Mouse (Mus musculus) brain, embryonic 18.5 days (tissue): Measurements from ENCODE around the gene Srsf2.
"Not testable (repeated sequence)": the region's sequence is repeated elsewhere in the genome, so short reads cannot be mapped to it uniquely, and the experiment has no call there.

Source experiments
- DNase-seq: peaks from one replicate; pipeline ENCODE4 v3.0.0-alpha.2; 2012; ENCODE audit warnings: low read depth, low spot score

Srsf2 gene

DNA sequence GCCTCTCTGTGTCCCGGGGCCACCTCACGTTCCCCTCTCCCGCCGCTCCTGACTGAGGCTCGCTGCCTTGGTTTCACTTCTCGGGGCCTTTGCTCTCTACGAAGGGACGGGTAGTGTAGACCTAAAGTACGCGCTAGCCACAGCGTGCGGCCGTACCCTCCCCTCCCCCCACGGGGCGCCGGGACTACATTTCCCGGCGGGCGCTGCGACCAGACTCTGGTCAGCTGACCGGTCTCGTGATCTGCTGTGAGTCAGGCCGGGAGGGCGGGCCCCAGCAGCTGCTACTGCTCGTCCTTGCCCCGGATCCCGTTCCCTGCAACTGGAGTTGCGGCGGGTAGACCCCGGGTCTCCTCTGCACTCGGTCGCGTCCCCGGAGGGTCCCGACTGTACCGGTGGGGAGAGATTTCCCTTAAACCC, 626 bp upstream of the Srsf2 start:
- DNase-seq = peak; percentile 89

DNA sequence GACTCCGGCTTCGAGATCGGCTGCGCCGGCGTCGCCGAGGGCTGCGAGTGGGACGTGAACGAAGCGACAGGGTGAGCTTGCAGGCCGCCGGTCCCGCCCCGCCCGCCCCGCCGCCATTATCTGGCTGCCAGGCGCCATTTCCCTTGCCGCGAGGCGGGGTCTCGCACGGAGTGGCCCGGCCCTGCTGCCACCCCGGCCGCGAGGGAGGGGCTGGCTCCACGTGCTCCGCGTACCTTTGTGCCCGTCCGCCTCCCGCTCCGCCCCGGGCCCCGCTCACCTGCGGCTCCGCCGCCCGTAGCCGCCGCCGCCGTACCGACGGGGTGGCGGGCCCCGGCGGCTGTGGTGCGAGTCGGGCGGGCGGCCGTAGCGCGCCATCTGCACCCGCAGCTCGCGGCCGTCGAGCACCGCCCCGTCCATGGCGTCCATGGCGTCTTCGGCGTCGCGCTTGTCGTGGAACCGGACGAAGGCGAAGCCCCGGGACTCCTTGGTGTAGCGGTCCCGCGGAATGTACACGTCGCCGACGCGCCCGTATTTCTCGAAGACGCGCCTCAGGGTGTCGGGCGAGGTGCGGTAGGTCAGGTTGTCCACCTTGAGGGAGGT, 503 bp downstream of the Srsf2 start, which contains the start of gene Mfsd11:
TSS of gene Mfsd11 (plus strand) at position 150 of the 600 bp plus-strand sequence.
- no peak for DNase-seq

DNA sequence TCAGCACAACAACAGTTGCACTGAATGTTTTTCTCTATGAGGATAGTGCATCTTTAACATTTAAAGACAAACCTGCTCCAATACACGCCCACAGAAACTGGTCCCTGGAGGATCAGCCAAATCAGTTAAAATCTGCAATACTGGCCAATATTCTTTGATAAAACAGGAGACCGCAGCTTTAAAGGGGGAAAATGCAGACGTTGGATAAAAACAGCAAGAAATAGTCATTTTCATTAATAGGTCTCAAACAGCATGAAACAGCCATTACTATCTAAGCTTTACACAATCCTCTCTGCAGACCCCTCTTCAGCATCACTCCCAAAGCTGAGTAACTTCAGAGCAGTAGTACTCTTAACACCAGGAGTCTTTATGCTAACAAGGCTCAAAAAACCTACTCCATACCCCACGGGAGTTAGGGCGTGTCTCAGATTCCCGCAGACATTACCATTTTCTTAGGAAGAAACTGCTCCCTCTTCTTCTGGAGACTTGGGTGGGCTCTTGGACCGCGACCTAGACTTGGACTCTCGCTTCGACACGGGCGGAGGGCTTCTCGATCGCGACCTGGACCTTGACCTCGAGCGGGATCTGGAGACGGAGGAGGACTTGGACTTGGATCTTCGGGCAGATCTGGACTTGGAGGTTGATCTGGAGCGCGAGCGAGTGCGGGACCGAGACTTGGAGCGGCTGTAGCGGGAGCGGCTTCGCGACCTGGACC, 1.2 kb downstream of the Srsf2 start:
- no peak for DNase-seq

DNA sequence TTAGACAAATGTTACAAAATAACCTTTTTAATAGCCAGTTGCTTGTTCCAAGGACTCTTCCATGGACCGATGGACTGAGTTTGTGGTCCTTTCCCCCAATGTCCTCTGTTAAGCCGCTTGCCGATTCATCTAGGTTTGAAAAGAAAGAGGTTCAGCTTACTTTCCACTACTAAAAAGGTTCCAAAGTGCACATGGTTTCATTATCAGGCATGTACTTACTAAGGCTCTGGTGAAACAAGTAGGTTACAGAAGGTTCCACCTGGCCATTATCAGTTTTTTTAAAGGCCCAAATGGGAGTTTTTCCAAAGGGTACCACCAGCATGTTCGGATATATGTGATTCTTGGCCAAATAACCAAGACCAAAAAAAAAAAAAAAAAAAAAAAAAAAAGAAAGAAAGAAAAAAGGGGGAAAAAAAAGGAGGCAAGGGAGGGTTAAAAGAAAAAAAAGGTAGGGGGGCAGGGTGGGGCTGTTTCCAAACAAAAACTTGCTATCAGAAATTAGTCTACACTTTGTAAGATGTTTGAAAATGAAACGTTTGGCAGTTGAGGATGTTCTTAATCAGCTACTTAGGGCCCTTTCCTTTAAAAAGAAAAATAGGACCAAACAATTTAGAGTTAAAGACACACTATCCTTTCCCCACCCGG, 1.9 kb downstream of the Srsf2 start:
- no peak for DNase-seq

DNA sequence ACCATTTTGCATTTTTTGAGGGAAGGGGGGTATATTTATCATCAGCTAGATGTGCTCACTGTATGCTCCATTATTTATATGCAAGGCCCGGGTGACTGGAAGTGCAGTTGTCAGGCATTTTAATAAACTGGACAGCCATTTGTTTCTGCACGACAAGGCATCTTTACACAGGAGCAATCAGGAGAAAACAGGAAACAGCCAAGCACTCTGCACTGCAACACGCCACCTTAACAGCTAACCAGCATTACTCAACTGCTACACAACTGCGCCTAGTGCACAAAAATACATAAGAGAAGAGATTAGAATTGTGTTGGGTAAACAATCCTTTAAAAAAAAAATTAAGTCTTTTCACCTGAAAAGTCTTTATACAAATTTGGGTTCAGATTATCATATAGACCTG, 2.8 kb downstream of the Srsf2 start:
- DNase-seq = no peak

DNA sequence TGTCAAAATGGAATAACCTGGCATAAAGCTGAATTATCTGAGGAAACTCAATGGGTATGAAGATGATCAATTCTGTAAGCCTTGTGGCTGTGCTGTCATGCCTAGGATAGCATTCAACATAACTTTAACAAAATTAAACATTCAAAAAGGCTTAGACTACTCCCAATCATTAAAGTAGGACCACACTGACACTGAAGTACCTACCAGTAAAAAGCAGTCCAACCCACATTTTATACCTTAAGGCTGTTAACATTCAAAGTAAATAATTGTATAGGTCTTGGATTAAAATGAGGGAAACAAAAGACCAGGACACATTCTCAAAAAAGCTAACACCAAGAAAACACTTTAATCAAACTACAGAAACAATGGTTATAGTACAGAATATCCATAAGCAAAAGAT, 3.3 kb downstream of the Srsf2 start:
- no peak for DNase-seq

DNA sequence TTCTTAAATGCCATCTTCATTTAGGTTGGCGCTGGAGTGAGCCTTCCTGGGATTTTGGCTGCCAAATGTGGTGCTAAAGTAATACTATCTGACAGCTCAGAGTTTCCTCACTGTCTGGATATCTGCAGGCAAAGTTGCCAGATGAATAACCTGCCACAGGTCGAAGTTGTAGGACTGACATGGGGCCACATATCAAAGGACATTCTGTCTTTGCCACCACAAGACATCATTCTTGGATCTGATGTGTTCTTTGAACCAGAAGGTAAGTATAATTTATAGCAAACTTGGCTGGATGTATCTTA, 4.1 kb downstream of the Srsf2 start:
- DNase-seq = not testable (repeated sequence)

DNA sequence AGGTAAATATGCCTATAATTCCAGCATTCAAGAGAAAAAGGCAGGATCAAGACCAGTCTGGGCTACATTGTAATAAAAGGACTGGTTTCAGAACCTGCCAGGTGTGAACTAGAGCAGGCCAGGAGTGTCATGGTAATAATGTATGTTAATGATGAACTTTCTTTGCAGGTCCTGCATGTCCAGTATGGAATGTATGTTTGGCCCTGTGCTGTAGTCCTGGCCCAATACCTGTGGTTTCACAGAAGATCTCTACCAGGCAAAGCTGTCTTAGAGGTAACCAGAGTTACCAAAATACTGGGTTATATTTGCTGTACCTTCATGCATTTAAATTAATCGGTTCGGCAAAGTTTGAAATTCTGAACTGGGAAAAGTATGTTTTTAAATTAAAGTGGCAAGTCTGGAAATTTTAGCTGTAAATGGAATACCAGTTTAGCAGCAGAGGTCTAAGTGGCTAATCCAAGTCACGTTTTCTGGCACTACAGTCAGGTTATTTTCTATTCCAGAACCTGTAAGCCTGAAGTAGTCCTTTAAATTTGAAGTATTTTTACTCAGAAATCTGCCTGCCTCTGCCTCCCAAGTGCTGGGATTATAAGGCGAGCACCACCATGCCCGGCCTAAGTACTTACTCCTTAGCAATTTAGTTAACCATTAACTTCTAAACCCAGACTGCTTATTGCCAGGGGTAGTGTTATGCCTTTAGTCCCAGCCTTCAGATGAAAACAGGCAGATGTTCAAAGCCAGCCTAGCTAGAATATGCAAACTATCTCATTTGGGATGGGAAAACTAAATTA, 4.6 kb downstream of the Srsf2 start:
- no peak for DNase-seq

DNA sequence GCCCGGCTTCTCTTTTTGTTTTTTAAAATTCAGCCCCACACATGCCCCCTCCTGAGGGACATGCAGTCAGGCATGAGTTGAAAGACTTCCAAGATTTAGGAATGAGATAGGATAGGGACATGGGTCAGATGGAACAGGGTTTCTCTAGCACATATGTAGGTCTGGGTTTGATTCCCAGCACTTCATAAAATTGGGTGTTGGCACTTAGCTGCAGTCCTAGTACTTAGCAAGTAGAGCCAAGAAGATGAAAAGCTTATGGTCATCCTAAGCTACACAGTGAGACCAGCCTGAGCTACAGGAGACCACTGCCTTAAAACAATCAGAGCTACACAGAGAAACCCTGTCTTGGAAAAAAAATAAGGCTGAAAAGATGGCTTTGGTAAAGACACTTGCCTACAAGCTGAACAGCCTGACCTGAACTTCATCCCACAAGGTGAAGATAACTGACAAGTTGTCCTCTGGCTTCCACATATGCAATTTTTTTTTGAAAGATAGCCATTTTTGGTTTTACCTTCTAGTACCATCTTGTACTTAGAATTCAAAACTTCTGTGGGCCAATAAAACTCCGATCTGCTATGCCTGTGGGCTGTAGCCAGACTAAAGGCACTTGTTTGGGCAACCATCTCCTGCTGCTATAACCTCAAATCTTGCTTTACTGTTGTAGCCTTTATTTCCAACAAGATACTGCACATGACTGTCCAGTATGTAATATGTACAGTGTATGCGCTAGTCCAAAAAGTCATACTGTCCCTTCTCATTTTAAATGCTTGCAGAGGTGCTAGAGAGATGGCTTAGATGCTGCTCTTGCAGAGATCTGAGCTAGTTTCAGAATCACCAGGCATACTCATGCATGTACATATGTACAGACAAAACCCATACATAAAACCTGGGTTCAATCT, 5.5 kb downstream of the Srsf2 start:
- no peak for DNase-seq

DNA sequence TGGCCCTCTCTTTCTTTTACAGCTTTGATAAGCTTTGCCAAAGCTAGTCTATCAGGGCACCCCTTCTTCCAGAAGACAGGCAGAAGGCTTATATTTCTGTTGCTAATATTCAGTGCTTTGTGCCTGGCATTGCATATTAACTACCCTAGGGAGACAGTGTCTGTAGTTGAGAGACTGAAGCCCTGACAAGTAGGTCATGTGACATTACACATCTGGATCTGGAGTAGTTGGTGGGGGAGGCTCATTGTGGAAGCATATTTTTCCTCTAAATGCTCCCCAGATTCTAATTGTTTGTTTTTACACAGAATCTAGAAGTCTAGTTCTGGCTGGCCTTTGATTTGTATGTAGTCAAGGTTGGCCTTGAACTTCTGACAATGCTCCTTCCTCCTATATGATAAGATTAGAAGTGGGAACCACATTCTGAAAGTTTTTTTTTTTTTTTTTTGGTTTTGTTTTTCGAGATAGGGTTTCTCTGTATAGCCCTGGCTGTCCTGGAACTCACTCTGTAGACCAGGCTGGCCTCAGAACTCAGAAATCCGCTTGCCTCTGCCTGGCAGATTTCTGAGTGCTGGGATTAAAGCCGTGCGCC, 6.2 kb downstream of the Srsf2 start:
- no peak for DNase-seq

DNA sequence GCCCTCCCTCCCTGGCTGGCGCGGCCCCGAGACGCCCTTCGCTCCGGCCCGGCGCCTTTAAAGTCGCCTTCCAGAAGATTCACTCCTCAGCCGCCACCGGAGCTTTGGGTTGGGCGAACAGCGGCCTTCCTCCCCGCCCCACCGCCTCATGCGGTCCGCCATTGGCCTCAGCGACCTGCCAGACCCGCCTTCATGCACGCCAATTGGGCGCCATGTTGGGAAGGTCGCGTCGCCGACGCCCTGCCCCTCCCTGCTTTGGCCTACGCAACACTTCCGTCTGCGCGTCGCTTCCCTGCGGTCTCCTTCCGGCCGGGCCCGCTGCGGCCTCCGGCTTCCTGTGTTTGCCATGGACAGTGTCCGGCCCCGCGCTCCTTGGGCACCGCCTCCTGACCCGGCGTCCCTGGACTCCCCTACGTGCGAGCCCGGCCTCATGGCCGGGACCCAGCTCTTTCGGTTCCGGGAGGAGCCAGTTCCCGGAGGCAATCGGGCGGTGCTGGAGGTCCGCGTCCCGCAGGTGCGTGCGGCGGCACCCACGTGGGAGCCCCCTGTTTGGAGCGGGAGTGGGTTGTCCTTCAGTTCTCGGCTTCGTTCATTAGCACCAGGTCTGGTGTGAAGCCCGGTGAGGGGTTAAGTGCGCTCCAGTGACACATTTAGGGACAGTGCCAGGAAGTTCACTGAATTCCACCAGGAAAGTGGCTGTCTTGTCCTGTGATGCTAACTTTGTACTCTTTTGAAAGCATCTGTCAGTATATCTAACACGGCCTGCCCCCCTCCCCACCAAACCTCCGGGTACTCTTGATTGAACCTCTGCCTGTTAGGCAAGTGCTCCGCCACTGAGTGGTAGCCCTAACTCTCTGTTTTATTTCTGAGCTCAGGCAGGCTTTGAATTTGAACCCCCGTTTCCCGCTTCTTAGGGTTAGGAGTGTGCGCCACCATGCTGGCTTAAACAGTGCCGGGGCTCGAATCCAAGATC, 9.3 kb downstream of the Srsf2 start, which contains the start of the genes Mettl23 and Jmjd6:
TSS of gene Mettl23 (plus strand) at position 18 of the 973 bp plus-strand sequence.
TSS of gene Jmjd6 (minus strand) at position 189 of the 973 bp plus-strand sequence.
- DNase-seq = peak; percentile 94

DNA sequence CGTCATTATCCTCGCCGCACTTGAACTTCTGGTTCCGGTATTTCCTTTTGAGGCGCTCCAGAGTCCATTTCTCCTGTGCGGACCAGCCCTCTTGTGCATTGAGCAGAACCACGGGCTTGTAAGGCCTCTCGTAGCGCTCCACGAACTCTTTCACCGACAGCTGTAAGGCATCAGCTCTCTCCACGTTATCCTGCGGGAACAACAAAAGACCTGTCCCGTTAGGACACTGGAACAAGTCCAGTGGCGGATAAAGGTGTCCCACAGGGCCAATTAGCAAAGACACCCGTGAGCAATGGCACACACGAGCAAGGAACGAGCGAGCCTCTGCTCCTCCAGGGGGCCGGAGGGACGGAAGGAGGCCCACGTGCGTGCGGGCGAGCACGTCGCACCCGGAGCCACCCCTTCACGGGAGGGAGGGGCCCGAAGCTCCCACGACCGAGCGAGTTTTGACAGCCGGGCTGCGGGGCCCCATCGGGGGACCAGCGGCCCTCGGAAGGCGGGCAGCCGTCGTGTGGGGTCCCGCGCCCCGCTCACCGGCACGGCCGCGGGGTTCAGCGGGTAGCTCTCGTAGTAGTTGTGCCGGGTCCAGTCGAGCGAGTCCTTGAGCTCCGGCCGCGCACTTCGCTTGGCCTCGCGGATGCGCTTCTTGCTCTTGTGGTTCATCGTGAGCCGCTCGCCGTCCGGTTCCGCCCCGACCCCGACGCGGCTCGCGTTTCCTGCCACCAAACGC, 10.2 kb downstream of the Srsf2 start:
- no peak for DNase-seq

DNA sequence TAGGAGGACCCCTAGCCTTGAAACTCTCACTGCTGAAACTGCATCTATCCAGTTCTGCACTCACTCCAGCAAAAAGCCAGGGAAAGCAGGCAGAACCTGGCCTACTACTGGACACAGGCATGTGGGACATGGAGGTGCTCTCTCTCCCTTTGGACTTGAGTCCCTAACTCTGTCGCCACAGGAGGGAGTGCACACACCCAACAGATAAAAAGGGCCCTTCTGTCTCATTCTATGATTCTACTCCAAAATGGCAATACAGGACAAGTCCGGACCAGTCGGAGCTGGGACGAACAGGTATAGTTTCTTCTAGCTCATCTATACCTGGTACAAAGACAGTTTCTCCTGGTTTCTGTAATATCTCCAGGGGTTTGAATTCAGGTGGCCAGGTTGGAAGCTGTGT, 12.1 kb downstream of the Srsf2 start:
- DNase-seq = no peak

DNA sequence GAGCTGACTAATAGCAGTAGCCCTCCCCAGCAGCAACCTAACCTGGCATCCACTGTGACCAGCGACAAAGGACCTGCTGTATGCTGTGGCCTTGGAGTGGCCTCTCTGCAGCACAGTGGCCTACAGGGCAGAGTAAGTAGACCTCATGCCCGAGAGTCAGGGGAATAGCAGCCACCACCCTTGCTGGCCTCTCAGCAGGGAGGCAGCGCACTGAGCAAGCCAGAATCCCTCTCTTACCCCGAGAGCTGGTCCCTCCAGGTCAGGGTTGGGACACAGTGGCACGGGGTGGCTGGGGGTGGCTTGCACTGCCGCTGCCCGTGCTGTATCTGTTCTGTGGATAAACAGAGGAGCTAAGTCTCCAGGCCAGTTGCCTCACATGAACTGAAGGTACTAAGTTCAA, 13.3 kb downstream of the Srsf2 start:
- DNase-seq = no peak

DNA sequence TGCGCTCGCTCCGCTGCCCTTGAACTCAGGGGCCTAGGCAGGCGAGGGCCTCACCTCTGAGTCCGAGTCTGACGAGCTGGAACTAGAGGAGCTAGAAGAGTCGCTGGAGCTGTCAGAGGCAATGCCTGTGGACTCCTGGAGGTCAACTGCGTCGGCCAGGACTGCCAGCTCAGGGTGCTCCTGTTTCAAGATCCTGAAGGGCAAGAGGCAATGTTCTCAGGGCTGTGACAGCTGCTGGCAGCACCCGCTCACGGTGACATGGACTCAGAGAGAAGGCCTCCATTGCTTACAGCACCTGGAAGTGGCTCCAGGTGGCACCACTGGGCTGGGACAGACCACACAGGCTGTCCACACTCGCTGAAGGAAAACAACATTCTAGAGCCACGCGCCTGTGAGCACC, 14.0 kb downstream of the Srsf2 start:
- DNase-seq = no peak

DNA sequence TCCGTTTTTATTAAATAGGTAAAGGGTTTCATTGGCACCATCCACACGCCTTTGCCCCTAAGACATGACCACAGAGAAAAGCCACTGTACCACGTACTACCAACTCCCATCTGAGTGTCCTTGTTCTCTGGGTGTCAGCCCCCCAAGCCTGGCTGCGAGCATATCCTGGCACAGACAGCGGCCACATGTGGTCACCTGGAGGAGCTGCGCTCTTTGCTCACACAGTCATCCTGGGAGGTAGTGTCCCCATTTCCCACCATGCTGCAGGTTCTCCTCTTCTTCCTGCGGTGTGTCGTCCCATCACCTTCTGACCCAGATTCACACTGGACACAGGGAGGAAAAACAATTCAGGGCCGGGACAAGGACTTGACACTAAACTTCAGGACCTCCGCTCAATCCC, 15.5 kb downstream of the Srsf2 start:
- no peak for DNase-seq

DNA sequence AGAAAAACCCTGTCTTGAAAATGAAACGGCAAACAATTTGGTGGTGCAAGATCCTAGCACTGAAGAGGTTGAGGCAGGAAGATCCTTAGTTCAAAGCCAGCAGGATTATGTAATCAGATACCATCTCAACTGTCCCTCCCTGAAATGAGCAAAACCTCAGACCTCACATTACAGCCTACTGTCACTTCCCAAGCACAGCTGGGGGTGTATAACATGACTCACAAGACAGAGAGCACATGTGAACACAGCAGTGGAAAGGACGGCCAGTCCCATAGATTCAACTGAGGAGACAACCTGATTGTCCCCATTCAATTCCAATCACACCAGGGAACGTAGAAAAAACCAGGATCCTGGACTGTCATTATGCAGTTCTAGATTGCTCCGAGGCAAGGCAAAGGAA, 16.6 kb downstream of the Srsf2 start:
- DNase-seq = no peak

DNA sequence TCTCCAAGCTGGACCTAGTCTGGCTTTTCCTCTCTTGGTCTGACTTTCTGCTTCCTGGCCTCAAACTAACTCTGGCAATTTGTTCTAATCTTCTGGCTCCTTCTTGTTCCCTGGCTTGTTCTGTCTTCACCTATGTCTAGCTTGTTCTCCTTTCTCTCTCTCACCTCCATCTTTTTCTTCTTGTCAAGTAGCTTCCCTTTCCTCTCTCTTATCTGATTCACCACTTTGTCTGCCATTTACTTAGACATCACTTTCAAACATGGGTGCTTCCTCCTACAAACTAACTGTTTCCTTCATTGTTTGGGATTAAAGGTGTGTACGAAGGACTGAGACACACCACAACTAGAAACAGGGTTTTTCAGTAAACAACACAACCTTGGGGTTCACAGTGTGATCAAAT, 17.9 kb downstream of the Srsf2 start:
- DNase-seq = no peak

DNA sequence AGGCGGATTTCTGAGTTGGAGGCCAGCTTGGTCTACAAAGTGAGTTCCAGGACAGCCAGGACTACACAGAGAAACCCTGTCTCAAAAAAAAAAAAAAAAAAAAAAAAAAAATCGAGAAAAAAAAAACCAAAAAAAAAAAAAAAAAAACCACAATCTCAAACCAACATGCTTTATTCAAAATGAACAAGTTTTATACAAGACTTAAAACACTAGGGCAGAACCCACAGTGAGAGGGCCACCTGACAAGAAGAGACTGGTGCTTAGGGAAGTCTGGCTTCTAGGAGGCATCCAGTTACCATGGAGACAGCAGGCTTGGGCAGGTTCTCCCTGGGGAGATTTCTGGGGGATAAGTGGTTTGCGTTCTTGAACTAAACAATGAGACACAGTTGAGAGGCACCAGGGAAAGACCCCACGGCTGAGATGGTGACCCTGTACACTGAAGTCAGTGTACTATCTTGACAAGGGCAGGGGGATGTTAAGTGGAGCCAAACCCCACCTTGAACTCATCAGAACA, 20.7 kb downstream of the Srsf2 start:
- no peak for DNase-seq
